Mouse (Mus musculus) lung, adult 2 months (tissue): ENCODE measurements around the gene Erp27.

Experiments
- CTCF ChIP-seq: fragments of 200-500 bp; IDR thresholded peaks from 2 replicates; pipeline ENCODE4 v1.5.1; 2011; ENCODE audit warnings: mild to moderate bottlenecking, low read length, control low read depth; ENCODE audit not compliant: insufficient read depth
- POLR2A ChIP-seq: fragments of 200-500 bp; IDR thresholded peaks from 2 replicates; pipeline ENCODE4 v1.6.1; 2011; ENCODE audit warnings: low read depth, mild to moderate bottlenecking, control low read depth, low read length, borderline replicate concordance; ENCODE audit errors: extremely low read depth

DNA sequence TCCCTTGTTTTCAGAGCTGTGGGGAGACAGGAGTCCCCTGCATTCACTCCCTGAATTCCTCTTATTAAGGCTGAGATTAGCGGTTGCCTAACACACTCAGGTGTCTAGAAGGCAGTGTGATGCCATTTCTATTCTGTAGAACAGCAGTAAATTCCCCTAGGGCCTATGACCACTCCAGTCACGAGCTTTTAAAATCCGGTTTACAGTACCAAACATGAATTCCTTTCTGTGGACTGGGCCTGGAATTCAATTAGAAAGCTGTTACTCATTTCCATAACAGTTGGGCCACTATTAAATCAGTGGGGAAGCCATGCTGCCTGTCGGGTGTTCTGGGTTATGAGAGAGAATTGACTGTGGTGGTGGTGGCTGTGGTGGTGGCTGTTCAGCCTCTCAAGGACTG, 25.7 kb upstream of the Erp27 start:
- TF ChIP-seq CTCF (no peak), POLR2A (no peak)
